Mouse (Mus musculus): Measurements from ENCODE around the gene Itgb3. TPM values are rescaled to one million over a fixed set of nuclear protein-coding genes. Genes with fewer than 3 reads are reported as not detected.

Gene Itgb3
- polyA plus RNA-seq (2014; fragmentation: Nextera tagmentation; extraction: Ambion mirVana), result 0.24 and 0.27 TPM in 2 replicates

DNA sequence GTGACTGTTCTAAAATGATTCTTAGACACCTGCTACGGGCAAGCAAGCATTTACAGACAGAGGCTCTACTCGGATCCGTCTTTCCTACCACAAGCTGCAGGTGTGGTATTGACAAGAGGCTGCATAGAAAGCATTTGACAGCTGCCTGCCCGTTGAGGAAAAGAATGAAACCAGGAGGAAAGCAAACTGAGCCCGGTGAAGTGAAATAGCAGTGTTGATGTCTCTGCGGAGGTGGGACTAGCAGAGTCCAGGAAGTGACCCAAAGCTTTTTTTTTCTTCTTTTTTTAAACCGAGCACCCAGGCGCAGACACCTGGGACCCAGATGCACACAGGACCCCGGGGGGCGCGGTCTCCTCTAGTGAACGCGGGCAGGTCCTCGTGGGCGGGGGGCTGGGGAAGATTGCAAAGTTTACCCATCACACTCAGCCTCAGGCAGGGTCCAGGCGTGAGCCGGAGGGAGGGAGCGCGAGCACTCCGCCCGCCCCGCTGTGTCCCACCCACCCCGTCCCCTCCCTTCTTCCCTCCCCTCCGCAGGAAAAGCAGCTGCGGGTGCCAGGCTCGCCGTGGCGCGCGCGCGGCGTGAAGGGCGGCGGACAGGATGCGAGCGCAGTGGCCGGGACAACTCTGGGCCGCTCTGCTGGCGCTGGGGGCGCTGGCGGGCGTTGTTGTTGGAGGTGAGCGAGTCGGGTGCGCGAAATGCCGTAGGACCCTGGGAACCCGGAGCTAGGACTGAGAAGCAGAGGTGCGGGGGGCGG lies at the start of gene Itgb3:
Gene Itgb3, plus strand, starts transcription at position 510 of the 755 bp plus-strand sequence.
- Histone ChIP-seq H3K4me2 (ENCODE audit: low read length) (peak within 1 kb of the TSS; percentile 70), H3K4me3 (ENCODE audit: low read depth, low read length) (peak within 1 kb of the TSS; percentile 44), H3K9me3 (replicated peaks; ENCODE audit: control insufficient read depth, low read length) (no peaks in the 10 kb centered on the region), H3K9ac (ENCODE audit: low read length) (peak within 1 kb of the TSS; percentile 58), H3K4me1 (ENCODE audit: control insufficient read depth, insufficient read depth, low read length) (peaks cover 4% of the 10 kb centered on the region; the same call in 1 of the 2 replicates), H3K27me3 (replicated peaks; ENCODE audit: control insufficient read depth, insufficient read depth, low read length) (peaks cover 19% of the 10 kb centered on the region), H3K27ac (ENCODE audit: low read depth, low read length) (no peak within 1 kb of the TSS), H3K36me3 (ENCODE audit: control insufficient read depth, insufficient read depth, low read length) (no peaks in the 10 kb centered on the region)
- DNase-seq (ENCODE audit: low spot score) (peak; percentile 76), ATAC-seq (peak; percentile 84)
- WGBS, result 1% methylated on average over 49 of the region's 51 CpGs

DNA sequence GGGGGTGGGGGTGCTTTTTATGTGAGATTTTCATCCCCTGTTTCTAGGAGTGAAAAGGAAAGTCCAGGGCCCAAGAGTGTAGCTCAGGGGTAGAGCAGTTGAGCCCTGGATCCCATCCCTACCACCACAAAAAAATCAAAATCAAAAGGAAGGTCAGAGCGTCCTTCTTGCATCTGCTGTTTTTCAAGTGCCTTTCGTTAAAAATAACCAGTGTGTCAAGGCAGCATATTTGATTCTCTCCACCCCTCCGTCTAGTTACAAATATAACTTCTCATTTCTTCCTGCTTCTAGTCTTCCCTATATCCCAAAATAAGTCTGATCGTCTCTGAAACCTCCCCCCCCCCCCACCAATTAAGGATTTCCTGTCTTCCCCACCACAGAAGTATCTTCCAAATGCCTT lies 49.7 kb upstream of the Itgb3 start:
- Histone ChIP-seq H3K9me3 (replicated peaks; ENCODE audit: control insufficient read depth, low read length) (no peaks in the 10 kb centered on the region), H3K4me3 (ENCODE audit: low read depth, low read length) (no peak overlapping the region), H3K36me3 (ENCODE audit: control insufficient read depth, insufficient read depth, low read length) (no peaks in the 10 kb centered on the region), H3K4me2 (ENCODE audit: low read length) (no peak overlapping the region), H3K4me1 (ENCODE audit: control insufficient read depth, insufficient read depth, low read length) (no peaks in the 10 kb centered on the region), H3K27me3 (replicated peaks; ENCODE audit: control insufficient read depth, insufficient read depth, low read length) (no peaks in the 10 kb centered on the region), H3K27ac (ENCODE audit: low read depth, low read length) (no peak overlapping the region), H3K9ac (ENCODE audit: low read length) (no peak overlapping the region)
- 92% methylated on average over 4 of the region's 4 CpGs for WGBS
- ATAC-seq (no peak), DNase-seq (ENCODE audit: low spot score) (no peak)

DNA sequence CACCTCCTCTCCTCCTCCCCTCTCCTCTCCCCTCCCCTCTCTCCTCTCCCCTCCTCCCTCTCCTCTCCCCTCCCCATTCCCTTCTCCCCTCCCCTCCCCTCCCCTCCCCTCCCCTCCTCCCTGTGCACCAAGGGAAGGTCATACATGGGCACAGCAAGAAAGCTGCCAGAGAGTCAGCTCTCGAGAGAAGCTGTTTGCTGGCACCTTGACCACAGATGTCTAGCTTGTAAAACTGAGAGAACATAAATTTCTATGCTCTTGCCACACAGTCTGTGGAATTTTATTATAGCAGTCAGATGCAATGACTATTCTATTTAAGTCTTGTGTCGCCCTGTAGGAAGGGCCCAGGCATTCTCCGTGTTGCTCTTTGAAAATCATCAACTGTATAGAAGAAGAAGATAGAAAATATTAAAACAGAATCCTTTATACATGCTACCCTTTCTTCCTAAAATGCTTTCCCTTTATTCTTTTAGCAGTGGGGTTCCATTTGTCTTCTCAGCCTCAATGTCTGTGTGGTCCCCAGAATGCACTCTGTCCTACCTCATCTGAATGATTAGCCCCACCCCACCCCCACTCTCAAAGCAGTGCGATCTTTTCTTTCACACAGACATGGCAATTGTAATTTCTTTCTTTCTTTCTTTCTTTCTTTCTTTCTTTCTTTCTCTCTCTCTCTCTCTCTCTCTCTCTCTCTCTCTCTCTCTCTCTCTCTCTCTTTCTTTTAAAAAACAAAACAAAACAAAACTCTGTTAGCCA lies 49.0 kb upstream of the Itgb3 start:
- Histone ChIP-seq H3K4me3 (ENCODE audit: low read depth, low read length) (no peak overlapping the region), H3K27ac (ENCODE audit: low read depth, low read length) (no peak overlapping the region), H3K4me1 (ENCODE audit: control insufficient read depth, insufficient read depth, low read length) (no peaks in the 10 kb centered on the region), H3K4me2 (ENCODE audit: low read length) (no peak overlapping the region), H3K36me3 (ENCODE audit: control insufficient read depth, insufficient read depth, low read length) (no peaks in the 10 kb centered on the region), H3K9me3 (replicated peaks; ENCODE audit: control insufficient read depth, low read length) (no peaks in the 10 kb centered on the region), H3K9ac (ENCODE audit: low read length) (no peak overlapping the region), H3K27me3 (replicated peaks; ENCODE audit: control insufficient read depth, insufficient read depth, low read length) (no peaks in the 10 kb centered on the region)
- ATAC-seq (no peak), DNase-seq (ENCODE audit: low spot score) (no peak)
- WGBS, result 49% methylated on average over 4 of the region's 4 CpGs

DNA sequence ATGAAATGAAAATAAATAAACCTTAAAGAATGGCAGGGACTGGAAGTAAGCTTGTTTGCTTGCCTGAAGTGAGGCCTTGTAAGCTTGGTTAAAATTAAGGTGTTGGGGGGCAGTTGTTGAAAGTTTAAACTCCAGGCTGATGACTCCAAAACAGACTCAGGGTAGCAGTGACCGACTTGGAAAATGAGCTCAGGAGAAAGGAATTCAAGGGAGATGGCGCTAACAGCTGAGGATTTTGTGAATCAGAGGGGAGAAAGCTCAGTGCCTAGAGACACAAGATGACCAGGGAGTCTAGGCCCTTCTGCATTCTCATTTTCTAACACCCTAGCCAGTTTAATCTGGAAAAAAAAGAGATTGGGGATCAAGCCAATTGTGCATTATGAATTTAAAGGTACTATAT lies 46.8 kb upstream of the Itgb3 start:
- Histone ChIP-seq H3K27ac (ENCODE audit: low read depth, low read length) (no peak overlapping the region), H3K27me3 (replicated peaks; ENCODE audit: control insufficient read depth, insufficient read depth, low read length) (no peaks in the 10 kb centered on the region), H3K4me2 (ENCODE audit: low read length) (no peak overlapping the region), H3K9ac (ENCODE audit: low read length) (no peak overlapping the region), H3K4me1 (ENCODE audit: control insufficient read depth, insufficient read depth, low read length) (no peaks in the 10 kb centered on the region), H3K36me3 (ENCODE audit: control insufficient read depth, insufficient read depth, low read length) (no peaks in the 10 kb centered on the region), H3K9me3 (replicated peaks; ENCODE audit: control insufficient read depth, low read length) (no peaks in the 10 kb centered on the region), H3K4me3 (ENCODE audit: low read depth, low read length) (no peak overlapping the region)
- DNase-seq (ENCODE audit: low spot score) (no peak), ATAC-seq (no peak)
- WGBS, result 69% methylated on average over 2 of the region's 2 CpGs

DNA sequence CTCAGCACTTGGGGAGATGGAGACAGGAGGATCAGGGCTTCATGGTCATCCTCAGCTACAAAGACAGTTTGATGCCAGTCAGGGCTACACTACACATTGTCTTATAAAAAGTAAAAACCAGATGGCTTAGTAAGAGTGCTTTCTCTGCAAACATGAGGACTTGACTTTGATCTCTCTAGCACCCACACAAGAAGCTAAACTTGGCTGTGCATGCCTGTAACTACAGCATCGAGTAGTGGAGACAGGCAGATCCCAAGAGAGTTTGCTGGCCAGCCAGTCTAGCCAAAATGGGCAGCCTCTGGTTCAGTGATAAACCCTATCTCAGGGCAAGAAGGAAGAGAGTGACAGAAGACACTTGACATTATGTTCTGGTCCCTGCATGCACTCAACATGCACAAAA lies 44.3 kb upstream of the Itgb3 start:
- 69% methylated on average over 1 of the region's 1 CpGs for WGBS
- no peak overlapping the region for H3K9ac ChIP-seq (ENCODE audit: low read length)
- no peaks in the 10 kb centered on the region for H3K36me3 ChIP-seq (ENCODE audit: control insufficient read depth, insufficient read depth, low read length)
- ATAC-seq, result no peak
- DNase-seq (ENCODE audit: low spot score), result no peak
- no peaks in the 10 kb centered on the region for H3K9me3 ChIP-seq (replicated peaks; ENCODE audit: control insufficient read depth, low read length)
- H3K4me3 ChIP-seq (ENCODE audit: low read depth, low read length), result no peak overlapping the region
- no peak overlapping the region for H3K4me2 ChIP-seq (ENCODE audit: low read length)
- no peak overlapping the region for H3K27ac ChIP-seq (ENCODE audit: low read depth, low read length)
- no peaks in the 10 kb centered on the region for H3K27me3 ChIP-seq (replicated peaks; ENCODE audit: control insufficient read depth, insufficient read depth, low read length)
- H3K4me1 ChIP-seq (ENCODE audit: control insufficient read depth, insufficient read depth, low read length), result no peaks in the 10 kb centered on the region

DNA sequence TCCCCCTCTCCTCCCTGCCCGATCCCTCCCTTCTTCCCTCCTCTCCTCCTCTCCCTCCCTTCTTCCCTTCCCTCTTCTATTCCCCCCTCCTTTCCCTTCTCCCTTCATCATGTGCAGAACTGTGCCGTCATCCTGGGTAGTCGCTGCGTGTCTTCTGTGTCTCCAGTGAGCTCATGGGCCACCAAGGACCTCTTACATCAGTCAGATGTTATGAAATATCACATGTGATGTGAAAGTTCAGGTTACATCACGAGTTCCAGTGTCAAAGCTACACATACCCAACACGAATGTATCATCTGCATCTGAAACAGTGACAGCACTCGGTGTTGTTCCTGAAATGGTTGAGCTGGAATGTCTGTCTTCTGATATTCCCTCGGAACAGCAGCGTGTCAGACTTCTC lies 42.6 kb upstream of the Itgb3 start:
- H3K27me3 ChIP-seq (replicated peaks; ENCODE audit: control insufficient read depth, insufficient read depth, low read length), result no peaks in the 10 kb centered on the region

DNA sequence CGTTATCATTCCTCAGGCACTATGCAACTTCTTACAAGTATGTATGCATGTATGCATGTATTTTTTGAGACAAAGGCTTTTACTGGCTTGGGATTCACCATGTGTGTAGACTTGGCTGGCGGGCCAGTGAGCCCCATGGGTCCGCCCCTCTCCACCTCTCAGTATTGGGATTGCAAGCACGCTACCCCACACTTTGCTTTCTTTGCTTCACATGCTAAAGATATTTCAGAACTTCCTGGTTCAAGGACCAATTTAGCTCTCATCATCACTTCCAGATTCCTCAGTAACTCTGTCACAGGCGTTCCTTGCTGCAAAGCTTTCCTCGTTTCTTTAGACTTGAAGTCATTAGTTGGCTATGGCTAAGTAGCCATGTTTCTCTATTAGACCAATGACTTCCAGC lies 41.7 kb upstream of the Itgb3 start:
- Histone ChIP-seq H3K4me3 (ENCODE audit: low read depth, low read length) (no peak overlapping the region), H3K36me3 (ENCODE audit: control insufficient read depth, insufficient read depth, low read length) (no peaks in the 10 kb centered on the region), H3K4me2 (ENCODE audit: low read length) (no peak overlapping the region), H3K9ac (ENCODE audit: low read length) (no peak overlapping the region), H3K4me1 (ENCODE audit: control insufficient read depth, insufficient read depth, low read length) (no peaks in the 10 kb centered on the region), H3K9me3 (replicated peaks; ENCODE audit: control insufficient read depth, low read length) (no peaks in the 10 kb centered on the region; the same call in 1 of the 2 replicates), H3K27ac (ENCODE audit: low read depth, low read length) (no peak overlapping the region), H3K27me3 (replicated peaks; ENCODE audit: control insufficient read depth, insufficient read depth, low read length) (no peaks in the 10 kb centered on the region)
- 90% methylated on average over 6 of the region's 6 CpGs for WGBS
- DNase-seq (ENCODE audit: low spot score), result no peak
- ATAC-seq, result no peak

More for the DNA sequence above, 42.6 kb upstream of the Itgb3 start:
- DNase-seq (ENCODE audit: low spot score) (no peak), ATAC-seq (no peak)
- Histone ChIP-seq H3K4me1 (ENCODE audit: control insufficient read depth, insufficient read depth, low read length) (no peaks in the 10 kb centered on the region), H3K9me3 (replicated peaks; ENCODE audit: control insufficient read depth, low read length) (no peaks in the 10 kb centered on the region; the same call in 1 of the 2 replicates), H3K9ac (ENCODE audit: low read length) (no peak overlapping the region), H3K4me3 (ENCODE audit: low read depth, low read length) (no peak overlapping the region), H3K4me2 (ENCODE audit: low read length) (no peak overlapping the region), H3K27ac (ENCODE audit: low read depth, low read length) (no peak overlapping the region), H3K36me3 (ENCODE audit: control insufficient read depth, insufficient read depth, low read length) (no peaks in the 10 kb centered on the region)
- WGBS, result 86% methylated on average over 9 of the region's 9 CpGs

DNA sequence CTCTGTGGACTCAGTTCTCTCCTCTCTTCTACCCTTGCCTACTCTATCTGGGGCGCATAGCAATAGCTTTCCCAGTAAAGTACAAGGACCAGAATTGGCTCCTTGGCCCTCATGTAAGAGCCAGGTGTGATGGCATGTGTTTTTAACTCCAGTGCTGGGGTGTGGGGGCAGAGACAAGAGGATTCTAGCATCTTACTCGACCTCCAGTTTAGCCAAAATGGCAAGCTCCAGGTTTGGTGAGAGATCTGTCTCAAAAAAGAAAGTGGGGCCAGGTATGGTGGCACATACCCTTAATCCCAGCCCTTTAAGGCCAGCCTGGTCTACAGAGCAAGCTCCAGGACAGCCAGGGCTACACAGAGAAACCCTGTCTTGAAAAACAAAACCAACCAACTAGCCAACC lies 41.0 kb upstream of the Itgb3 start:
- no peak for ATAC-seq
- H3K4me1 ChIP-seq (ENCODE audit: control insufficient read depth, insufficient read depth, low read length), result no peaks in the 10 kb centered on the region
- H3K36me3 ChIP-seq (ENCODE audit: control insufficient read depth, insufficient read depth, low read length), result no peaks in the 10 kb centered on the region
- H3K27ac ChIP-seq (ENCODE audit: low read depth, low read length), result no peak overlapping the region
- DNase-seq (ENCODE audit: low spot score), result no peak
- no peak overlapping the region for H3K4me3 ChIP-seq (ENCODE audit: low read depth, low read length)
- no peaks in the 10 kb centered on the region for H3K27me3 ChIP-seq (replicated peaks; ENCODE audit: control insufficient read depth, insufficient read depth, low read length)
- WGBS, result 82% methylated on average over 2 of the region's 2 CpGs
- no peaks in the 10 kb centered on the region; the same call in 1 of the 2 replicates for H3K9me3 ChIP-seq (replicated peaks; ENCODE audit: control insufficient read depth, low read length)
- H3K9ac ChIP-seq (ENCODE audit: low read length), result no peak overlapping the region
- no peak overlapping the region for H3K4me2 ChIP-seq (ENCODE audit: low read length)

DNA sequence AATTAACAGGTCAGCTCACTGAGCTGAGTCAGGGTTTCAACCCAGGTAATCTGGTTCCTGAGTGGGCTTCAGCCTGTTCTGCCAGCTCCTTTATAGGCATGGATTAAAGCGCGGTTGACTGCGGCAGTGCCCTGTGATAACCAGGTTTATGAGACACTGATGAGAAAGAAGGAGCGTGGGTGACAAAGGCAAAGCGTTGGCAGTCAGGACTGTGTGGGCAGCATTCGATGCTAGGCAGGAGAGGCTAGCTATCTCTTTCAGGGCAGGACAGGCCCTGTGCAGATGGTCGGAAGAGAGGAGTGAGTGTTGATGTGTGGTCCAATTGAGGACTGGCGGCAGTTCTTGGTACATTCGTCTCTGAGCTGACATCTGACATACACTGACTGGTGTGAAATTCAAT lies 40.1 kb upstream of the Itgb3 start:
- WGBS, result 91% methylated on average over 9 of the region's 9 CpGs
- ATAC-seq (no peak), DNase-seq (ENCODE audit: low spot score) (no peak)
- Histone ChIP-seq H3K4me2 (ENCODE audit: low read length) (no peak overlapping the region), H3K27me3 (replicated peaks; ENCODE audit: control insufficient read depth, insufficient read depth, low read length) (peaks cover 2% of the 10 kb centered on the region; the same call in 1 of the 2 replicates), H3K4me3 (ENCODE audit: low read depth, low read length) (no peak overlapping the region), H3K9ac (ENCODE audit: low read length) (no peak overlapping the region), H3K4me1 (ENCODE audit: control insufficient read depth, insufficient read depth, low read length) (no peaks in the 10 kb centered on the region), H3K27ac (ENCODE audit: low read depth, low read length) (no peak overlapping the region), H3K36me3 (ENCODE audit: control insufficient read depth, insufficient read depth, low read length) (no peaks in the 10 kb centered on the region), H3K9me3 (replicated peaks; ENCODE audit: control insufficient read depth, low read length) (no peaks in the 10 kb centered on the region; the same call in 1 of the 2 replicates)

Data from forebrain, embryonic 14.5 days (tissue).